Mouse (Mus musculus) heart, postnatal 0 days (tissue): ENCODE measurements around the gene Mcts1.

Source experiments
- CTCF ChIP-seq: IDR thresholded peaks from 2 replicates; pipeline ENCODE4 v1.5.1; 2016; ENCODE audit warnings: antibody characterized with exemption, control low read depth, low read depth
- EP300 ChIP-seq: IDR thresholded peaks from 2 replicates; pipeline ENCODE4 v1.6.1; 2016; ENCODE audit warnings: antibody characterized with exemption, low read depth

GRCm38 (mm10) chrX:38565176-38565542 is 35.2 kb upstream of the Mcts1 start:
- no peak for TF ChIP-seq CTCF
- TF ChIP-seq EP300 = no peak
